Mouse (Mus musculus) embryo, embryonic 11.5 days (tissue): Measurements from ENCODE around the gene Zfp637.
"Not testable (repeated sequence)": the region's sequence is repeated elsewhere in the genome, so short reads cannot be mapped to it uniquely, and the experiment has no call there.

Experiments
- DNase-seq: peaks from one replicate; pipeline ENCODE4 v3.0.0-alpha.2; 2012; ENCODE audit warnings: low read depth, low spot score

Zfp637 gene

GRCm38 (mm10) chr6:117840686-117841510 lies at the start of gene Zfp637:
Gene Zfp637, plus strand, starts transcription at chr6:117841180.
- peak; percentile 88 for DNase-seq

GRCm38 (mm10) chr6:117795251-117795650 lies 45.7 kb upstream of the Zfp637 start:
- no peak for DNase-seq

GRCm38 (mm10) chr6:117800824-117801223 lies 40.2 kb upstream of the Zfp637 start:
- DNase-seq = no peak

GRCm38 (mm10) chr6:117801801-117802200 lies 39.2 kb upstream of the Zfp637 start:
- no peak for DNase-seq

GRCm38 (mm10) chr6:117807756-117808155 lies 33.2 kb upstream of the Zfp637 start:
- DNase-seq = no peak

GRCm38 (mm10) chr6:117809816-117810215 lies 31.2 kb upstream of the Zfp637 start:
- no peak for DNase-seq

- no peak for DNase-seq
Observed at GRCm38 (mm10) chr6:117810717-117811116, 30.3 kb upstream of the Zfp637 start.

GRCm38 (mm10) chr6:117811256-117811655 lies 29.7 kb upstream of the Zfp637 start:
- no peak for DNase-seq

GRCm38 (mm10) chr6:117814681-117815080 lies 26.3 kb upstream of the Zfp637 start:
- no peak for DNase-seq

GRCm38 (mm10) chr6:117817108-117817541 lies 23.9 kb upstream of the Zfp637 start:
- no peak for DNase-seq

- no peak for DNase-seq
Observed at GRCm38 (mm10) chr6:117820327-117820726, 20.7 kb upstream of the Zfp637 start.

- peak; percentile 76 for DNase-seq
Observed at GRCm38 (mm10) chr6:117825369-117825768, 15.6 kb upstream of the Zfp637 start.

- peak; percentile 71 for DNase-seq
Observed at GRCm38 (mm10) chr6:117828273-117828672, 12.7 kb upstream of the Zfp637 start.

- no peak for DNase-seq
Observed at GRCm38 (mm10) chr6:117841511-117841955, 553 bp downstream of the Zfp637 start.

GRCm38 (mm10) chr6:117844597-117844996 lies 3.6 kb downstream of the Zfp637 start:
- DNase-seq = no peak

- DNase-seq = not testable (repeated sequence)
Observed at GRCm38 (mm10) chr6:117846671-117847070, 5.7 kb downstream of the Zfp637 start.

- DNase-seq = no peak
Observed at GRCm38 (mm10) chr6:117847772-117848171, 6.8 kb downstream of the Zfp637 start.

- no peak for DNase-seq
Observed at GRCm38 (mm10) chr6:117848577-117848976, 7.6 kb downstream of the Zfp637 start.

GRCm38 (mm10) chr6:117851747-117852146 lies 10.8 kb downstream of the Zfp637 start:
- DNase-seq = no peak

- DNase-seq = no peak
Observed at GRCm38 (mm10) chr6:117857990-117858389, 17.0 kb downstream of the Zfp637 start.

GRCm38 (mm10) chr6:117861848-117862247 lies 20.9 kb downstream of the Zfp637 start, which contains the start of gene Zfp239:
Gene Zfp239, plus strand, starts transcription at chr6:117862100.
- no peak for DNase-seq

GRCm38 (mm10) chr6:117862465-117862864 lies 21.5 kb downstream of the Zfp637 start:
- no peak for DNase-seq
